Mouse (Mus musculus): ENCODE data around the gene Arhgef10l.

Arhgef10l gene

DNA sequence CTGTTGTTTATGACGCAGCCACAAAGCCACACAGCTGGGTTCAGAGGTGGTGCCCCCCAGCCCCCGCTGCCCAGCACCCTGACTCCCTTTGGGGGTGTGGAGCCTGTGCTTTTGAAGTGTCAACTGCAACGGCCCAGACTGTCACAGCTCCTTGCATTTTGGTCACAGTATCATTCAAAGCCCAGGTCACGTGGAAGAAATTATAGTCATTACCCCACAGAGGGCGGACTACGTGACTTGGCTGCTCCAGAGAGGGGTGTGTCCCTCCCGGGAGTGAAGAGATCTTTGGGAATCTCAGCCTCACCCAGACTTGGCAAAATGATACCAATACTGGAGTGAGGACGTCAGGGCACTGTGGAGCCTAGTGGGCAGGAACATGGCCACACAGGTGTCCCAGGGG lies 190.6 kb downstream of the Arhgef10l start:
- in situ Hi-C loops (cut with MboI, MseI) = no loop called here

DNA sequence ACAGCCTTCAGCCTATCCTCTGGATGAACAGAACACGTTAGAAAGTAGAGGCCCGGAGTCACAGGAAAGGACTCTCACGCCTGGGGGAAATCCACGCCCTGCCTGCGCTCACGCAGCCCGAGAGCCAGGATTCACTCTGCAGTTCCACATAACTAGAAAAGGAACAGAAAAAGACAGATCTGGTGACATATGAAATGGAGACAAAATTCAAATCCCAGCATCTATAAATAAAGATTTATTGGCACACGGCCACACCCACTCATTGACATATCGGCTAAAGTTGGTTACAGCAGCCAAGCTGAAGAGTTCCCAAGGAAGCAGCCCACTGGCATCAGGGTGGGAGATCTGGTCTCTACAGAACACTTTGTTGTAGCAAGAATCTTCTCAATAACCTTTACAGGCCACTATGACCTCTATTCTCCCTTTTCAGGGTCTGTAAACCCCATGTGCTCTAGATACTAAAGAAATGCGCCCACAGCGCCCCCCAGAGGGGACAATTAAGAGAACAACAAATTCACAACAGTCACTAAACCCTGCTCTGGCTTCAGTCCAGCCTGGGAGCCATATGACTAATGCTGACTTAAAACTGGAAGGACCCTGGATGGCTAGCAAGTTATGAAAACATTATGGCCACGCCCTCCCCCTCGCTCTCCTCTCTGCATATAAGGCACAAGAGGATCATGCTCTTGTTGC lies 195.9 kb downstream of the Arhgef10l start:
- in situ Hi-C loops (cut with MboI, MseI) = no loop called here

DNA sequence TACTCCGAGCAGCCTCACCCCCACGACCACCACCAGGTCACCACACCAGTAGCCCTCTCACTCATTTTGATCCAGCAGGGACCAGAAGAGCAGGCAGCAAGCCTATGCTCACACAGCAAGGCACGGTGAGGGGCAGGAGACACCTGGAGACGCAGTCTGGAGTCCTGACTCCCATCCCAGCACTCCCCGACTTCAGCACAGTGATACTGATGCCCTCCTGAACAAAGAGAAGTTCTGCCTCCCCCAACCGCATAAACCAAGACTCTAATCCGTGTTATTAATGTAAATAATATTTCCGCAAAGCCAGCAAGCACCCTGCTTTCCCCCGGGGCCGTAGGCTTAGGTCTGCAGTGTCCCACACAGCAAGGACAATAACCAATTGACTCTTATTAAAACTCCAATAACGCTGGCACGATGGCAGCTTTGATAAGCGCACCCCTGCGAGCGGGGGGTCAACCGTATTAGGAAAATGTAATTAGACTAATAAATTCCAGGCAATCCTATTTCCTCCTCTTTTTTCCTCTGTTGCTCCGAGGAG lies 198.5 kb downstream of the Arhgef10l start:
- in situ Hi-C loops (cut with MboI, MseI) = no loop called here
